In genomic region chr6:53032730-53033484, GRCm38 (mm10) we compare ENCODE assay signal across 9 mouse cellular contexts. TPM values are rescaled to one million over a fixed set of nuclear protein-coding genes. Genes with fewer than 3 reads are reported as not detected.
DNase-seq lines count a peak whose midpoint lies in the region; ATAC-seq and TF ChIP-seq lines count a peak whose summit lies in the region.
"Had no signal": no experiment of that assay in that cellular context is flagged by ENCODE, and none has a peak within 500 bp of the region (broad histone marks: within the 10 kb centered on the region; RNA-seq: fewer than 3 reads in every experiment).

No protein-coding gene starts in this region.

- no peaks in the 10 kb centered on the region for H3K27me3 ChIP-seq in midbrain, embryonic 14.5 days (ENCODE audit: control insufficient read depth, insufficient read depth, low read length)
- H3K27me3 ChIP-seq in midbrain, embryonic 16.5 days (ENCODE audit: control insufficient read depth, insufficient read depth, low read depth, low read length), result no peaks in the 10 kb centered on the region
- H3K27me3 ChIP-seq: lung, embryonic 15.5 days had no signal

- no peaks in the 10 kb centered on the region for H3K36me3 ChIP-seq in midbrain, embryonic 14.5 days (ENCODE audit: control insufficient read depth, insufficient read depth, low read length)
- H3K36me3 ChIP-seq in midbrain, embryonic 16.5 days (ENCODE audit: control insufficient read depth, insufficient read depth, low read length), result no peaks in the 10 kb centered on the region
- H3K36me3 ChIP-seq: lung, embryonic 15.5 days had no signal

- no peaks in the 10 kb centered on the region; the same call in 1 of the 2 replicates for H3K4me1 ChIP-seq in midbrain, embryonic 14.5 days (ENCODE audit: control insufficient read depth, insufficient read depth, low read length)
- H3K4me1 ChIP-seq in midbrain, embryonic 16.5 days (ENCODE audit: control insufficient read depth, insufficient read depth, low read length), result no peaks in the 10 kb centered on the region
- H3K4me1 ChIP-seq: lung, embryonic 15.5 days had no signal

- ATAC-seq in midbrain, embryonic 14.5 days (ENCODE audit: low FRiP score, low TSS enrichment), result no peak
- no peak for ATAC-seq in midbrain, embryonic 16.5 days
- peak; percentile 52; the same call in 1 of the 2 replicates for ATAC-seq in megakaryocyte, adult 5-6 weeks (ENCODE audit: poor library complexity, severe bottlenecking)

- H3K9me3 ChIP-seq in midbrain, embryonic 14.5 days (ENCODE audit: control insufficient read depth, low read length), result no peaks in the 10 kb centered on the region
- no peaks in the 10 kb centered on the region for H3K9me3 ChIP-seq in midbrain, embryonic 16.5 days (replicated peaks; ENCODE audit: control insufficient read depth, low read length, poor library complexity, severe bottlenecking)
- H3K9me3 ChIP-seq: lung, embryonic 15.5 days had no signal

- H3K4me2 ChIP-seq in midbrain, embryonic 14.5 days (ENCODE audit: low read length), result no peak overlapping the region
- no peak overlapping the region for H3K4me2 ChIP-seq in midbrain, embryonic 16.5 days (ENCODE audit: low read length)
- H3K4me2 ChIP-seq: lung, embryonic 15.5 days had no signal

- H3K4me3 ChIP-seq in midbrain, embryonic 14.5 days (replicated peaks; ENCODE audit: low read depth, low read length), result no peak overlapping the region
- no peak overlapping the region for H3K4me3 ChIP-seq in midbrain, embryonic 16.5 days (ENCODE audit: low read depth, low read length)
- H3K4me3 ChIP-seq: lung, embryonic 15.5 days had no signal

- TF ChIP-seq CTCF in brain, embryonic 14.5 days (IDR thresholded peaks at IDR 0.05; ENCODE audit: borderline replicate concordance, extremely low read depth, insufficient read depth, insufficient read length), result peak; percentile 51; the same call in 1 of the 2 replicates

- no peak overlapping the region for H3K9ac ChIP-seq in midbrain, embryonic 14.5 days (replicated peaks; ENCODE audit: low read length)
- no peak overlapping the region for H3K9ac ChIP-seq in midbrain, embryonic 16.5 days (ENCODE audit: low read depth, low read length)
- H3K9ac ChIP-seq: lung, embryonic 15.5 days had no signal

- WGBS in midbrain, embryonic 14.5 days, result 68% methylated on average over 4 of the region's 4 CpGs
- 69% methylated on average over 4 of the region's 4 CpGs for WGBS in midbrain, embryonic 16.5 days

- TF ChIP-seq POLR2A in brain, embryonic 14.5 days (IDR thresholded peaks at IDR 0.05; ENCODE audit: borderline replicate concordance, extremely low read depth, insufficient read depth, insufficient read length, poor library complexity, severe bottlenecking), result no peak

- peak; percentile 54 to 58 for DNase-seq in cerebellum, postnatal 10 days
- no peak for DNase-seq in cerebellum, adult 11-12 months
- DNase-seq in midbrain, embryonic 14.5 days, result peak; percentile 48
- DNase-seq in brain, embryonic 14.5 days (ENCODE audit: low read depth), result peak; percentile 21
- DNase-seq in layer of hippocampus, adult 8-10 months (ENCODE audit: low spot score in 2 of 2), result no peak
- no peak for DNase-seq in layer of hippocampus, adult 11-12 months (ENCODE audit: low spot score)

- no peak overlapping the region for H3K27ac ChIP-seq in midbrain, embryonic 14.5 days (replicated peaks; ENCODE audit: low read depth, low read length)
- H3K27ac ChIP-seq in midbrain, embryonic 16.5 days (ENCODE audit: low read length), result no peak overlapping the region
- H3K27ac ChIP-seq: lung, embryonic 15.5 days had no signal

RNA-seq across cellular contexts. Expression of gene Jazf1, which starts 35.5 kb away (rescaled TPM):
- 39.6 and 39.7 TPM in 2 replicates for polyA plus RNA-seq in midbrain, embryonic 14.5 days (2014; fragmentation: Nextera tagmentation; extraction: Ambion mirVana)
- polyA plus RNA-seq in midbrain, embryonic 16.5 days (2015; fragmentation: Nextera tagmentation; extraction: Ambion mirVana), result 55.9 and 59.3 TPM in 2 replicates
- 17.6 and 26.8 TPM in 2 replicates for polyA plus RNA-seq in brain, embryonic 14.5 days (2012; rRNA removed)
- 4.3 and 4.6 TPM in 2 replicates for total RNA-seq in megakaryocyte, adult 5-6 weeks (2015)
- total RNA-seq in megakaryocyte, adult 5-6 weeks (2017), result 2.2 and 2.6 TPM in 2 replicates
- 10 to 100 TPM; 25.0 to 30.9 (median 28.5) TPM for total RNA-seq in layer of hippocampus, adult 8-10 months (2022)

Comparison
In these comparisons a context has a peak if more than half of its experiments do, and no peak if none do; other contexts are left out.
1. DNase-seq: peak in cerebellum, postnatal 10 days (2 of 2), midbrain, embryonic 14.5 days (single experiment) and brain, embryonic 14.5 days (single experiment); none in cerebellum, adult 11-12 months (single experiment), layer of hippocampus, adult 8-10 months (0 of 2) and layer of hippocampus, adult 11-12 months (single experiment).